Mouse (Mus musculus) ovary, postnatal 14 days (tissue): ENCODE results near the gene Dnali1.
A peak's percentile ranks its signal among the peaks of the same experiment; 100 is the strongest.

Experiments used
- DNase-seq: peaks from one replicate; pipeline ENCODE4 v3.0.0; 2022; ENCODE audit warnings: low spot score

Dnali1 gene

GRCm38 (mm10) chr4:125034341-125034740 lies 31.2 kb downstream of the Dnali1 start:
- no peak for DNase-seq

- DNase-seq, result peak; percentile 92
Observed at GRCm38 (mm10) chr4:125029891-125030614, 35.5 kb downstream of the Dnali1 start.

GRCm38 (mm10) chr4:125020780-125021538 lies 44.5 kb downstream of the Dnali1 start:
- no peak for DNase-seq

GRCm38 (mm10) chr4:125017431-125017830 lies 48.1 kb downstream of the Dnali1 start:
- peak; percentile 46 for DNase-seq

GRCm38 (mm10) chr4:125015806-125016635 lies 49.5 kb downstream of the Dnali1 start, which contains the start of gene Gnl2:
Gnl2 (plus strand) TSS chr4:125016585.
- DNase-seq, result peak; percentile 43

- DNase-seq, result no peak
Observed at GRCm38 (mm10) chr4:125008712-125009111, 56.8 kb downstream of the Dnali1 start.

GRCm38 (mm10) chr4:125008220-125008619 lies 57.3 kb downstream of the Dnali1 start:
- DNase-seq, result no peak

- no peak for DNase-seq
Observed at GRCm38 (mm10) chr4:125007460-125007859, 58.0 kb downstream of the Dnali1 start.
